Mouse (Mus musculus) midbrain, embryonic 15.5 days (tissue): ENCODE results near the gene Mip. TPM values are rescaled to one million over a fixed set of nuclear protein-coding genes. Genes with fewer than 3 reads are reported as not detected.
"Not testable (repeated sequence)": the region's sequence is repeated elsewhere in the genome, so short reads cannot be mapped to it uniquely, and the experiment has no call there.

Experiments used
- ATAC-seq: fragments of 200-750 bp; cut with Nextera tagmentation; replicated peaks from 2 replicates; pipeline ENCODE4 v1.8.0; 2017; ENCODE audit warnings: moderate TSS enrichment
- H3K27ac ChIP-seq: fragments of 300-500 bp; sonication (generic); 2 replicates; pipeline ENCODE4 v1.5.1; 2015; ENCODE audit warnings: mild to moderate bottlenecking, inconsistent platforms
- H3K27me3 ChIP-seq: fragments of 300-500 bp; sonication (generic); replicated peaks from 2 replicates; pipeline ENCODE4 v1.6.1; 2015; ENCODE audit warnings: inconsistent platforms
- H3K36me3 ChIP-seq: fragments of 300-500 bp; sonication (generic); replicated peaks from 2 replicates; pipeline ENCODE4 v1.6.1; 2015; ENCODE audit warnings: inconsistent platforms
- H3K4me1 ChIP-seq: fragments of 300-500 bp; sonication (generic); 2 replicates; pipeline ENCODE4 v1.6.1; 2015; ENCODE audit warnings: inconsistent platforms
- H3K4me2 ChIP-seq: fragments of 300-500 bp; sonication (generic); 2 replicates; pipeline ENCODE4 v1.6.1; 2015; ENCODE audit warnings: inconsistent platforms, mild to moderate bottlenecking, moderate library complexity
- H3K4me3 ChIP-seq: fragments of 300-500 bp; sonication (generic); 2 replicates; pipeline ENCODE4 v1.5.1; 2015; ENCODE audit warnings: mild to moderate bottlenecking, inconsistent platforms
- H3K9ac ChIP-seq: fragments of 300-500 bp; sonication (generic); 2 replicates; pipeline ENCODE4 v1.6.1; 2015; ENCODE audit warnings: mild to moderate bottlenecking, inconsistent platforms
- H3K9me3 ChIP-seq: fragments of 300-500 bp; sonication (generic); 2 replicates; pipeline ENCODE4 v1.6.1; 2016; ENCODE audit warnings: inconsistent platforms
- WGBS: fragments of 180-500 bp; shearing (Covaris S2); methylation state at CpG from one replicate; pipeline ENCODE4 v1.1.7; 2015; ENCODE audit warnings: mixed read lengths; 5-methylcytosine and 5-hydroxymethylcytosine counted together
- polyA plus RNA-seq: library from polyadenylated mRNA; unstranded; fragments of >200 nt; fragmentation: Nextera tagmentation; extraction: Ambion mirVana; gene quantifications from 2 replicates; pipeline ENCODE4 v1.2.1, GENCODE M21; 2015

Gene Mip
- polyA plus RNA-seq, 1 experiment from 2014 or later = 0.09 TPM

- H3K27me3 ChIP-seq = no peaks in the 10 kb centered on the region
- H3K4me2 ChIP-seq = no peak overlapping the region
- no peak overlapping the region for H3K4me3 ChIP-seq
- H3K36me3 ChIP-seq = no peaks in the 10 kb centered on the region
- H3K9ac ChIP-seq = no peak overlapping the region
- ATAC-seq = no peak
- WGBS = 87% methylated on average over 5 of the region's 5 CpGs
- no peaks in the 10 kb centered on the region for H3K4me1 ChIP-seq
- H3K9me3 ChIP-seq = no peaks in the 10 kb centered on the region
- H3K27ac ChIP-seq = no peak overlapping the region
These were observed 34.3 kb downstream of the Mip start for GRCm38 (mm10) chr10:128259946-128260345.

- not testable (repeated sequence) for H3K27ac ChIP-seq, H3K27me3 ChIP-seq, H3K36me3 ChIP-seq, ATAC-seq, H3K4me1 ChIP-seq, H3K4me3 ChIP-seq, H3K4me2 ChIP-seq, H3K9me3 ChIP-seq, H3K9ac ChIP-seq
- 88% methylated on average over 7 of the region's 7 CpGs for WGBS
These were observed 34.7 kb downstream of the Mip start for GRCm38 (mm10) chr10:128260376-128260775.

GRCm38 (mm10) chr10:128262300-128262699, 36.7 kb downstream of the Mip start:
- H3K27me3 ChIP-seq = no peaks in the 10 kb centered on the region
- no peaks in the 10 kb centered on the region for H3K36me3 ChIP-seq
- H3K27ac ChIP-seq = no peak overlapping the region
- no peaks in the 10 kb centered on the region for H3K4me1 ChIP-seq
- no peak for ATAC-seq
- WGBS = 77% methylated on average over 22 of the region's 22 CpGs
- H3K9me3 ChIP-seq = no peaks in the 10 kb centered on the region
- H3K4me3 ChIP-seq = no peak overlapping the region
- no peak overlapping the region for H3K4me2 ChIP-seq
- H3K9ac ChIP-seq = no peak overlapping the region

- Histone ChIP-seq H3K27ac (no peak overlapping the region), H3K4me3 (no peak overlapping the region), H3K9ac (no peak overlapping the region), H3K27me3 (no peaks in the 10 kb centered on the region), H3K4me1 (no peaks in the 10 kb centered on the region), H3K4me2 (no peak overlapping the region), H3K36me3 (no peaks in the 10 kb centered on the region), H3K9me3 (no peaks in the 10 kb centered on the region)
- WGBS = 82% methylated on average over 6 of the region's 6 CpGs
- no peak for ATAC-seq
These were observed 38.0 kb downstream of the Mip start for GRCm38 (mm10) chr10:128263393-128264310.

- Histone ChIP-seq H3K9ac (no peak within 1 kb of the TSS), H3K36me3 (no peaks in the 10 kb centered on the region), H3K4me1 (peaks cover 5% of the 10 kb centered on the region), H3K4me2 (no peak within 1 kb of the TSS), H3K9me3 (no peaks in the 10 kb centered on the region), H3K27me3 (no peaks in the 10 kb centered on the region), H3K4me3 (no peak within 1 kb of the TSS), H3K27ac (no peak within 1 kb of the TSS)
- WGBS = 89% methylated on average over 6 of the region's 6 CpGs
- no peak for ATAC-seq
These were observed 42.7 kb downstream of the Mip start, which contains the start of gene Apof for GRCm38 (mm10) chr10:128268371-128268770. Gene Apof, plus strand, starts transcription at chr10:128268671.

GRCm38 (mm10) chr10:128269206-128269910, 43.7 kb downstream of the Mip start:
- Histone ChIP-seq H3K27ac (no peak overlapping the region), H3K27me3 (no peaks in the 10 kb centered on the region), H3K4me1 (peaks cover 5% of the 10 kb centered on the region), H3K36me3 (no peaks in the 10 kb centered on the region), H3K4me3 (0 out of 2 replicates have a peak overlapping the region, but pooled peaks have one; percentile 85), H3K4me2 (peak overlapping the region; percentile 79; the same call in 1 of the 2 replicates), H3K9me3 (no peaks in the 10 kb centered on the region), H3K9ac (no peak overlapping the region)
- WGBS = 92% methylated on average over 16 of the region's 16 CpGs
- ATAC-seq = no peak

- no peaks in the 10 kb centered on the region for H3K9me3 ChIP-seq
- ATAC-seq = peak; percentile 99
- H3K4me3 ChIP-seq = peak within 1 kb of the TSS; percentile 85
- no peaks in the 10 kb centered on the region for H3K27me3 ChIP-seq
- no peaks in the 10 kb centered on the region for H3K36me3 ChIP-seq
- WGBS = under 1% methylated on average over 43 of the region's 43 CpGs
- H3K4me2 ChIP-seq = peak within 1 kb of the TSS; percentile 79
- peak within 1 kb of the TSS; percentile 85 for H3K27ac ChIP-seq
- H3K9ac ChIP-seq = peak within 1 kb of the TSS; percentile 73
- peaks cover 5% of the 10 kb centered on the region for H3K4me1 ChIP-seq
These were observed 44.7 kb downstream of the Mip start, which contains the start of gene Stat2 for GRCm38 (mm10) chr10:128270287-128270841. Gene Stat2, plus strand, starts transcription at chr10:128270559.

GRCm38 (mm10) chr10:128270866-128271265, 45.2 kb downstream of the Mip start:
- H3K36me3 ChIP-seq = no peaks in the 10 kb centered on the region
- no peaks in the 10 kb centered on the region for H3K9me3 ChIP-seq
- peaks cover 5% of the 10 kb centered on the region for H3K4me1 ChIP-seq
- peak overlapping the region; percentile 73 for H3K9ac ChIP-seq
- H3K27ac ChIP-seq = peak overlapping the region; percentile 85
- no peak for ATAC-seq
- 44% methylated on average over 7 of the region's 7 CpGs for WGBS
- no peaks in the 10 kb centered on the region for H3K27me3 ChIP-seq
- H3K4me2 ChIP-seq = peak overlapping the region; percentile 79
- peak overlapping the region; percentile 85 for H3K4me3 ChIP-seq

GRCm38 (mm10) chr10:128271883-128272282, 46.2 kb downstream of the Mip start:
- H3K4me3 ChIP-seq = no peak overlapping the region
- no peak overlapping the region for H3K9ac ChIP-seq
- WGBS = 65% methylated on average over 2 of the region's 2 CpGs
- H3K9me3 ChIP-seq = no peaks in the 10 kb centered on the region
- H3K4me2 ChIP-seq = no peak overlapping the region
- H3K36me3 ChIP-seq = 0 out of 2 replicates have a peak, but pooled peaks cover 3% of the 10 kb centered on the region
- peaks cover 5% of the 10 kb centered on the region for H3K4me1 ChIP-seq
- no peak overlapping the region for H3K27ac ChIP-seq
- no peaks in the 10 kb centered on the region for H3K27me3 ChIP-seq
- ATAC-seq = no peak

GRCm38 (mm10) chr10:128272819-128273439, 47.3 kb downstream of the Mip start:
- ATAC-seq, H3K4me1 ChIP-seq, H3K36me3 ChIP-seq, H3K4me2 ChIP-seq, H3K9me3 ChIP-seq, H3K27me3 ChIP-seq, H3K4me3 ChIP-seq, H3K27ac ChIP-seq, H3K9ac ChIP-seq: not testable (repeated sequence)
- 88% methylated on average over 7 of the region's 7 CpGs for WGBS

GRCm38 (mm10) chr10:128275374-128275773, 49.7 kb downstream of the Mip start:
- H3K9me3 ChIP-seq, H3K9ac ChIP-seq: not testable (repeated sequence)

GRCm38 (mm10) chr10:128278158-128278557, 52.5 kb downstream of the Mip start:
- H3K36me3 ChIP-seq = peaks cover 33% of the 10 kb centered on the region; the same call in 1 of the 2 replicates

More at GRCm38 (mm10) chr10:128275374-128275773, 49.7 kb downstream of the Mip start:
- peaks cover 16% of the 10 kb centered on the region; the same call in 1 of the 2 replicates for H3K36me3 ChIP-seq
- H3K4me3 ChIP-seq, H3K27ac ChIP-seq, H3K27me3 ChIP-seq, H3K4me1 ChIP-seq, ATAC-seq, H3K4me2 ChIP-seq: not testable (repeated sequence)
- 100% methylated on average over 1 of the region's 1 CpGs for WGBS

More at GRCm38 (mm10) chr10:128278158-128278557, 52.5 kb downstream of the Mip start:
- Histone ChIP-seq H3K4me2 (no peak overlapping the region), H3K27ac (no peak overlapping the region), H3K9ac (no peak overlapping the region), H3K4me3 (no peak overlapping the region), H3K4me1 (no peaks in the 10 kb centered on the region), H3K27me3 (no peaks in the 10 kb centered on the region), H3K9me3 (no peaks in the 10 kb centered on the region)
- 53% methylated on average over 5 of the region's 6 CpGs for WGBS
- no peak for ATAC-seq
